Mouse (Mus musculus): ENCODE results near the gene Nol4l.

- no peak for TF ChIP-seq CTCF (IDR thresholded peaks at IDR 0.05; ENCODE audit: extremely low read depth, insufficient read length, insufficient replicate concordance, low read depth, low read length)
- no peak for TF ChIP-seq POLR2A (IDR thresholded peaks at IDR 0.05; ENCODE audit: low read depth, low read length)
Measured at GRCm38 (mm10) chr2:153463257-153463656, 66.5 kb downstream of the Nol4l start.

All from small intestine, adult 2 months (tissue).